Mouse (Mus musculus) spleen, adult 2 months (tissue): ENCODE data around the gene Nedd9. TPM values are rescaled to one million over a fixed set of nuclear protein-coding genes. Genes with fewer than 3 reads are reported as not detected.
"Not testable (repeated sequence)": the region's sequence is repeated elsewhere in the genome, so short reads cannot be mapped to it uniquely, and the experiment has no call there.

Experiments used
- DNase-seq, 2 experiments: peaks; one replicate each; pipeline versions ENCODE4 v3.0.0 to v3.0.0-alpha.2; 2012 to 2021; ENCODE audit warnings: low spot score in 2 of 2, low read depth in 1 of 2
- H3K27ac ChIP-seq: fragments of 200-500 bp; 2 replicates; pipeline ENCODE4 v1.5.1; 2012; ENCODE audit warnings: low read length, inconsistent platforms; ENCODE audit not compliant: insufficient read depth
- H3K27me3 ChIP-seq: fragments of 200-500 bp; 2 replicates; pipeline ENCODE4 v1.6.1; 2012; ENCODE audit warnings: mild to moderate bottlenecking, moderate library complexity, low read length, inconsistent platforms; ENCODE audit not compliant: control insufficient read depth, insufficient read depth
- H3K36me3 ChIP-seq: fragments of 200-500 bp; 2 replicates; pipeline ENCODE4 v1.6.1; 2012; ENCODE audit warnings: mild to moderate bottlenecking, low read length, inconsistent platforms; ENCODE audit not compliant: control insufficient read depth, insufficient read depth
- H3K4me1 ChIP-seq: fragments of 200-500 bp; 2 replicates; pipeline ENCODE4 v1.6.1; 2011; ENCODE audit warnings: inconsistent platforms; ENCODE audit not compliant: control insufficient read depth, insufficient read depth, insufficient read length
- H3K4me3 ChIP-seq: fragments of 200-500 bp; 2 replicates; pipeline ENCODE4 v1.5.1; 2011; ENCODE audit warnings: mild to moderate bottlenecking, inconsistent platforms; ENCODE audit not compliant: insufficient read depth, insufficient read length; ENCODE audit errors: extremely low read depth
- CTCF ChIP-seq: fragments of 200-500 bp; IDR thresholded peaks from 2 replicates; pipeline ENCODE4 v1.5.1; 2011; ENCODE audit warnings: mild to moderate bottlenecking, inconsistent platforms; ENCODE audit not compliant: insufficient read depth, insufficient read length, insufficient replicate concordance; ENCODE audit errors: extremely low read depth
- POLR2A ChIP-seq: fragments of 200-500 bp; IDR thresholded peaks from 2 replicates; pipeline ENCODE4 v1.6.1; 2011; ENCODE audit warnings: low read depth, low read length, inconsistent platforms
- WGBS: fragments of 180-500 bp; shearing (Covaris S2); methylation state at CpG from one replicate; pipeline ENCODE4 v1.1.7; 2018; 5-methylcytosine and 5-hydroxymethylcytosine counted together
- polyA plus RNA-seq: library from polyadenylated mRNA; depleted of rRNA; stranded (reverse); fragments of >200 nt; gene quantifications from 2 replicates; pipeline ENCODE4 v1.2.3, GENCODE M21; 2012

The Nedd9 gene
- polyA plus RNA-seq, 1 experiment: 45.3 TPM

DNA sequence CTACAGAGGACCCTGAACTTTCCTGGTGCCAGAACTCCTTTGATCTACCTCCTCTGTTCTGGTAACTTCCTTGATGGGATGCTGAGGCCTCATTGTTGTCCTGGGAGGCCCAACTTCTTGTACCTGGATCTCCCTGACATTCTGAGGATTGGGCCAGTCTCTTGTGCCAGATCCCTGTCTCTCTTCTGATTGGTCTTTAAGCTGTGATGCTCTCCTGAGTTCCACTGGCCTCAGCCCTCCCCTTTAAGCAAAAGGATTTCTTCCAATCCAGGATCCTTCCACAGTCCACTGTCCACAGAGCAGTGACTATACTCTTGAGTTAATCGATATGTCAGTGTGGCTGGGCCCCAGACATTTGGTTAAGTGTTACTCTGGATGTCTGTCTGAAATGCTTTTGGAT lies 112.3 kb downstream of the Nedd9 start:
- H3K4me1 ChIP-seq: peaks cover 17% of the 10 kb centered on the region
- no peak overlapping the region for H3K4me3 ChIP-seq
- DNase-seq: no peak
- peaks cover 5% of the 10 kb centered on the region for H3K36me3 ChIP-seq
- H3K27me3 ChIP-seq: no peaks in the 10 kb centered on the region
- no peak for TF ChIP-seq CTCF
- TF ChIP-seq POLR2A: no peak
- no peak overlapping the region for H3K27ac ChIP-seq
- 98% methylated on average over 1 of the region's 1 CpGs for WGBS

GRCm38 (mm10) chr13:41372555-41373460 lies 114.4 kb downstream of the Nedd9 start:
- H3K4me3 ChIP-seq: peak overlapping the region; percentile 20; the same call in 1 of the 2 replicates
- H3K36me3 ChIP-seq: peaks cover 5% of the 10 kb centered on the region
- H3K4me1 ChIP-seq: peaks cover 19% of the 10 kb centered on the region
- peak overlapping the region; percentile 73 for H3K27ac ChIP-seq
- TF ChIP-seq POLR2A (no peak), CTCF (no peak)
- 29% methylated on average over 8 of the region's 8 CpGs for WGBS
- H3K27me3 ChIP-seq: no peaks in the 10 kb centered on the region
- peak; percentile 63 to 68 for DNase-seq

- WGBS: 88% methylated on average over 3 of the region's 3 CpGs
- no peak overlapping the region for H3K27ac ChIP-seq
- peaks cover 17% of the 10 kb centered on the region for H3K4me1 ChIP-seq
- no peak overlapping the region for H3K4me3 ChIP-seq
- TF ChIP-seq CTCF (no peak), POLR2A (no peak)
- peaks cover 5% of the 10 kb centered on the region for H3K36me3 ChIP-seq
- H3K27me3 ChIP-seq: no peaks in the 10 kb centered on the region
- DNase-seq: no peak
These were observed 115.6 kb downstream of the Nedd9 start for GRCm38 (mm10) chr13:41371547-41371946.

GRCm38 (mm10) chr13:41368612-41369011 lies 118.5 kb downstream of the Nedd9 start:
- no peaks in the 10 kb centered on the region for H3K27me3 ChIP-seq

DNA sequence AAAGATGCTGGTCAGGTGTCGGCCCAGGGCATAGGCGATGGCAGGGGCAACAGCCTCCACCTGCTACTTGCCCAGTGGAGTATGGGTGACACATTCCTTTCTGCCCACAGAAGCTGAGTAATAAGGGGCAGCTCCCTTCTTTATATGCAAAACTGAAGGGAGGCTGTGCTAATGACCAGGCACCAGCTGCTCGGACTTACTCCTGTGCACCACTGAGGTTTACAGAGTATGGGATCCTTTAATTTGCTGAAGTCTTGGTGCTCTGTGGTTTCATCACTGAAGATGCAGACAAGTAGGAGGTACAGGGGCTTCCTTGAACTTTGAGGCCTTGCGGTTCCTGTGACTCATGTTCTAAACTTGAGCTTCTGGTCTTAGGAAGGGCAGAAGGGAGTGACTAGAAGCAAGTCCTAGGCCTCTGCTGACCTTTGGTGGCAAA lies 120.0 kb downstream of the Nedd9 start:
- Histone ChIP-seq H3K27ac (no peak overlapping the region), H3K4me1 (peaks cover 6% of the 10 kb centered on the region), H3K36me3 (0 out of 2 replicates have a peak, but pooled peaks cover 1% of the 10 kb centered on the region), H3K27me3 (no peaks in the 10 kb centered on the region), H3K4me3 (no peak overlapping the region)
- WGBS: 71% methylated on average over 4 of the region's 4 CpGs
- no peak for DNase-seq
- TF ChIP-seq POLR2A: no peak
- no peak for TF ChIP-seq CTCF

More at GRCm38 (mm10) chr13:41368612-41369011, 118.5 kb downstream of the Nedd9 start:
- Histone ChIP-seq H3K27ac (no peak overlapping the region), H3K36me3 (0 out of 2 replicates have a peak, but pooled peaks cover 1% of the 10 kb centered on the region), H3K4me1 (peaks cover 14% of the 10 kb centered on the region), H3K4me3 (no peak overlapping the region)
- DNase-seq: no peak
- TF ChIP-seq CTCF (no peak), POLR2A (no peak)
- 80% methylated on average over 5 of the region's 5 CpGs for WGBS

DNA sequence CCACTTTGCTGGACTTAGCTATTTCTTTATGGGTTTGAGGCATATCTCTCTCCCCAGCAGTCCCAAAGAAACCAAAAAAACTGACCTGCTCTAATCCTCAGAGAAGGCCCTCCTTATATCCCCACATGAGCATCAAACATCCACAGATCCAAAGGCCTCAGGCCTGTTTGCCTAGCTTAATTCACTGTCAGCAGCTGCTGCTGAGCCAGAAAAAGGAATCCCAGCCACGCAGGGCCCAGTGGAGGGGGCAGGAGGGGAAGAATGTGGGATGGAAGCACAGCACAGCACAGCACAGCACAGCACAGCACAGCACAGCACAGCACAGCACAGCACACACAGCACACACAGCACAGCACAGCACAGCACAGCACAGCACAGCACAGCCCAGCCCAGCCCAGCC lies 120.6 kb downstream of the Nedd9 start:
- not testable (repeated sequence) for DNase-seq, H3K27ac ChIP-seq, H3K36me3 ChIP-seq, H3K4me3 ChIP-seq, H3K27me3 ChIP-seq, H3K4me1 ChIP-seq
- 75% methylated on average over 1 of the region's 1 CpGs for WGBS

DNA sequence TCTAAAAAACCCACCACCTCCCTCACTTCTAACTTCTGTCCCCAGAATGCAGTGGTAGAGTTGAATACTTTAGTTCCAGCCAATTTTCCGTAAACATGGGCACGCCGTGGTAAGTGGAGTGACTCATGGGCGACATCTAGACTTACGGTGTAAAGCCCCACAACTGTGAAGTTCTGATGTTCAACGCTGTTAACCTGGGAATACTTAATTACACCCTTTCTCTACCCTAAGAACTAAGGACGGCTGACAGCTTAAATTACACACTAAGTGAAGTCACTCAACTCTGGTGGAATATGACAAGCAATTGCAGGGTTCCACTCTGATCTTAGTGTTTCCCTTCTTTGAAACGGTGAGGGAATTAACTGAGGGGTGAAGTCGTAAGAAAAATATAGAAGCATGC lies 122.9 kb downstream of the Nedd9 start:
- H3K4me1 ChIP-seq: peaks cover 8% of the 10 kb centered on the region; the same call in 1 of the 2 replicates
- WGBS: 90% methylated on average over 9 of the region's 9 CpGs

More for the DNA sequence above, 122.9 kb downstream of the Nedd9 start:
- no peak overlapping the region for H3K27ac ChIP-seq
- DNase-seq: no peak
- TF ChIP-seq CTCF (no peak), POLR2A (no peak)
- H3K36me3 ChIP-seq: 0 out of 2 replicates have a peak, but pooled peaks cover 1% of the 10 kb centered on the region
- no peaks in the 10 kb centered on the region for H3K27me3 ChIP-seq
- no peak overlapping the region for H3K4me3 ChIP-seq
